Mouse (Mus musculus) neural tube, embryonic 15.5 days (tissue): ENCODE data around the gene Zmat5. TPM values are rescaled to one million over a fixed set of nuclear protein-coding genes. Genes with fewer than 3 reads are reported as not detected.
A peak's percentile ranks its signal among the peaks of the same experiment; 100 is the strongest.

Experiments
- ATAC-seq: fragments of 200-750 bp; cut with Nextera tagmentation; 2 replicates; pipeline ENCODE4 v1.8.0; 2017; ENCODE audit warnings: mild to moderate bottlenecking, moderate TSS enrichment, moderate library complexity; ENCODE audit not compliant: low FRiP score
- H3K27ac ChIP-seq: fragments of 300-500 bp; sonication (generic); replicated peaks from 2 replicates; pipeline ENCODE4 v1.5.1; 2015; ENCODE audit warnings: mild to moderate bottlenecking, inconsistent platforms
- H3K27me3 ChIP-seq: fragments of 300-500 bp; sonication (generic); replicated peaks from 2 replicates; pipeline ENCODE4 v1.6.1; 2015; ENCODE audit warnings: inconsistent platforms
- H3K36me3 ChIP-seq: fragments of 300-500 bp; sonication (generic); 2 replicates; pipeline ENCODE4 v1.6.1; 2015; ENCODE audit warnings: inconsistent platforms
- H3K4me1 ChIP-seq: fragments of 300-500 bp; sonication (generic); 2 replicates; pipeline ENCODE4 v1.6.1; 2015; ENCODE audit warnings: inconsistent platforms
- H3K4me2 ChIP-seq: fragments of 300-500 bp; sonication (generic); 2 replicates; pipeline ENCODE4 v1.6.1; 2015; ENCODE audit warnings: inconsistent platforms, mild to moderate bottlenecking, moderate library complexity
- H3K4me3 ChIP-seq: fragments of 300-500 bp; sonication (generic); replicated peaks from 2 replicates; pipeline ENCODE4 v1.5.1; 2015; ENCODE audit warnings: mild to moderate bottlenecking, inconsistent platforms
- H3K9ac ChIP-seq: fragments of 300-500 bp; sonication (generic); replicated peaks from 2 replicates; pipeline ENCODE4 v1.6.1; 2015; ENCODE audit warnings: mild to moderate bottlenecking, inconsistent platforms
- H3K9me3 ChIP-seq: fragments of 300-500 bp; sonication (generic); replicated peaks from 2 replicates; pipeline ENCODE4 v1.6.1; 2016; ENCODE audit warnings: inconsistent platforms
- WGBS: fragments of 180-500 bp; shearing (Covaris S2); methylation state at CpG from one replicate; pipeline ENCODE4 v1.1.7; 2015; ENCODE audit warnings: mixed read lengths; 5-methylcytosine and 5-hydroxymethylcytosine counted together
- polyA plus RNA-seq: library from polyadenylated mRNA; unstranded; fragments of >200 nt; fragmentation: Nextera tagmentation; extraction: Ambion mirVana; gene quantifications from 2 replicates; pipeline ENCODE4 v1.2.1, GENCODE M21; 2015

The Zmat5 gene
- polyA plus RNA-seq, 1 experiment from 2014 or later = 65.3 TPM

- Histone ChIP-seq H3K4me3 (no peak overlapping the region), H3K36me3 (peaks cover 20% of the 10 kb centered on the region), H3K4me2 (no peak overlapping the region), H3K9ac (no peak overlapping the region), H3K27me3 (no peaks in the 10 kb centered on the region), H3K9me3 (no peaks in the 10 kb centered on the region), H3K27ac (0 out of 2 replicates have a peak overlapping the region, but pooled peaks have one; percentile 37), H3K4me1 (peaks cover 22% of the 10 kb centered on the region)
- no peak for ATAC-seq
- 49% methylated on average over 11 of the region's 11 CpGs for WGBS
These were observed 15.9 kb downstream of the Zmat5 start for GRCm38 (mm10) chr11:4720393-4720792.

DNA sequence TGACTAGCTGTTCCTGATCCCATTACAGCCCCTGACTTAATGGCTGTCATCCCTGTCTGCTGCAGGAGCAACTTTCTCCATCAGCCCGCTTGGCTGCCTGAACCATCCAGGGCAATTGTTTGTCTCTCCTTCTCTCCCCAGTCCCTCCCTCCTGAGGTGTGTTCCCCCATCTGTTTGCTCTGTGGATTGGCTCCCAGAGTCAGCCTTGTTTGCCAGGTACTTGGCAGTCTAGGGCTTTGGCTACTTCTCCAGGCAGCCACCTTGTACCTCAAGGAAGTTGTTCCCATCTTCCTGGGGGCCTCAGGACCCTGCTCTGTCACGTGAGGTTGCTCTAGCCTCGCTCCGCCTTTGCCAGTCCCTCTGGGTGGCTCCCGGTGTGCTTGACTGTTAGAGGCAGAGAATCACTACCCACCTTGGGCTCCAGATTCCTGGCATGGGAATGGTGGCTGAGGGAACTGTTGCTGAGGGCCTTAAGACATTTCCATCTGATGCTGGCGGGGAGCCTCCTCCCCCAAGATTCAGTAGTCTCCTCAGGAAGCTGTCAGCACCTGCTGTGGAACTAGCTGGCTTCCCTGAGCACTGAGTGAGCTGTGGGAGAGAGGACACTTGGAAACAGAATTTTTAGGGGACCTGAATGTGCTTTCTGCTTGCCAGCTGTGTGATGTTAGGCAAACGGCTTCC is 16.6 kb downstream of the Zmat5 start:
- no peaks in the 10 kb centered on the region for H3K9me3 ChIP-seq
- H3K27ac ChIP-seq = peak overlapping the region; percentile 37; the same call in 1 of the 2 replicates
- H3K4me3 ChIP-seq = no peak overlapping the region
- peaks cover 22% of the 10 kb centered on the region for H3K4me1 ChIP-seq
- ATAC-seq = no peak
- no peaks in the 10 kb centered on the region for H3K27me3 ChIP-seq
- H3K4me2 ChIP-seq = no peak overlapping the region
- 41% methylated on average over 7 of the region's 7 CpGs for WGBS
- peaks cover 25% of the 10 kb centered on the region for H3K36me3 ChIP-seq
- no peak overlapping the region for H3K9ac ChIP-seq

DNA sequence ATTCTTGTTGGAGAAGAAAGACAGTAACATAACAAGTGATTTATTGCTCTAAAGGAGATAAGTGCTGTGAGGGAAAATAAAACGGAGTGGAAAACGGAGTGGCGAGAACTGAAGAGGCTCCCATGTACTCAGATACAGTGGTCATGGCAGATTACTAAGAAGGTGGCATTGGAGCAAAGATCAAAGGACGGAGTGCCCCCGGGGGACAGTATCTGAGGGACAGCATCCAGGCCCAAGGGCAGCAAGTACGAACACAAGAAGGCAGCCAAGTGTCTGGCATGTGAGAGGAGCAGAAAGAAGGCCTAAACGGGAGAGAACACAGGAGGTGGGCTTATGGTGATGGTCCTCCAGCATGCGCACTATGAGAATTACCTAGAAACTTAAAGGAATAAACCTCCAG is 17.2 kb downstream of the Zmat5 start:
- no peaks in the 10 kb centered on the region for H3K9me3 ChIP-seq
- ATAC-seq = no peak
- no peak overlapping the region for H3K4me3 ChIP-seq
- H3K4me1 ChIP-seq = peaks cover 22% of the 10 kb centered on the region
- H3K27ac ChIP-seq = no peak overlapping the region
- 70% methylated on average over 8 of the region's 8 CpGs for WGBS
- H3K9ac ChIP-seq = no peak overlapping the region
- no peaks in the 10 kb centered on the region for H3K27me3 ChIP-seq
- no peak overlapping the region for H3K4me2 ChIP-seq
- peaks cover 30% of the 10 kb centered on the region for H3K36me3 ChIP-seq

DNA sequence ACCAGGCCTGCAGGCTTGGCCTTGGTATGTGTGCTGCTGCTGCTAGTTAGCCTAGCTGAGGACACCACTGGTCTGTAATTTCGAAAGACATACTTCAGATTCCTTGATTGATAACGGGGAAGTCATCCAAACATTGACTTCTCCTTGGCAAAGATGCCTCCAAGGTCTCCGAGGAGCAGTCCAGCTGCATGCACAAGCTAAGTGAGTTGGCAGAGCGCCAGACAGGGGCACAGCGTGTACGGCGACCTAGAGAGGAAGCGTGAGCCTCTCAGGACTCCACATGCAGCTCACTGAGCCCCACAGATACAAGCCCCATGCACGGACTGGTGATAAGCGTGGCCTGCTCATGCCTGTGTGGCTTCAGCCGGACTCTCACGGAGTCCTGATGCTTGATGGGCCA is 25.1 kb downstream of the Zmat5 start:
- H3K4me2 ChIP-seq = no peak overlapping the region
- no peak overlapping the region for H3K27ac ChIP-seq
- H3K4me1 ChIP-seq = peaks cover 9% of the 10 kb centered on the region
- 40% methylated on average over 12 of the region's 12 CpGs for WGBS
- no peak overlapping the region for H3K4me3 ChIP-seq
- no peaks in the 10 kb centered on the region for H3K27me3 ChIP-seq
- peaks cover 17% of the 10 kb centered on the region for H3K36me3 ChIP-seq
- no peak overlapping the region for H3K9ac ChIP-seq
- ATAC-seq = no peak
- no peaks in the 10 kb centered on the region for H3K9me3 ChIP-seq

- Histone ChIP-seq H3K27ac (no peak overlapping the region), H3K9me3 (no peaks in the 10 kb centered on the region), H3K36me3 (peaks cover 16% of the 10 kb centered on the region), H3K4me1 (peaks cover 9% of the 10 kb centered on the region), H3K4me2 (no peak overlapping the region), H3K4me3 (no peak overlapping the region), H3K9ac (no peak overlapping the region), H3K27me3 (no peaks in the 10 kb centered on the region)
- ATAC-seq = 0 out of 2 replicates have a peak, but pooled peaks have one; percentile 32
- 85% methylated on average over 6 of the region's 6 CpGs for WGBS
These were observed 25.6 kb downstream of the Zmat5 start for GRCm38 (mm10) chr11:4730096-4730495.

GRCm38 (mm10) chr11:4730913-4731312 is 26.4 kb downstream of the Zmat5 start:
- H3K4me1 ChIP-seq = peaks cover 9% of the 10 kb centered on the region
- no peak overlapping the region for H3K27ac ChIP-seq
- H3K36me3 ChIP-seq = peaks cover 9% of the 10 kb centered on the region
- H3K4me2 ChIP-seq = no peak overlapping the region
- H3K27me3 ChIP-seq = no peaks in the 10 kb centered on the region
- no peak overlapping the region for H3K4me3 ChIP-seq
- ATAC-seq = no peak
- WGBS = 76% methylated on average over 5 of the region's 5 CpGs
- H3K9ac ChIP-seq = no peak overlapping the region
- H3K9me3 ChIP-seq = no peaks in the 10 kb centered on the region

DNA sequence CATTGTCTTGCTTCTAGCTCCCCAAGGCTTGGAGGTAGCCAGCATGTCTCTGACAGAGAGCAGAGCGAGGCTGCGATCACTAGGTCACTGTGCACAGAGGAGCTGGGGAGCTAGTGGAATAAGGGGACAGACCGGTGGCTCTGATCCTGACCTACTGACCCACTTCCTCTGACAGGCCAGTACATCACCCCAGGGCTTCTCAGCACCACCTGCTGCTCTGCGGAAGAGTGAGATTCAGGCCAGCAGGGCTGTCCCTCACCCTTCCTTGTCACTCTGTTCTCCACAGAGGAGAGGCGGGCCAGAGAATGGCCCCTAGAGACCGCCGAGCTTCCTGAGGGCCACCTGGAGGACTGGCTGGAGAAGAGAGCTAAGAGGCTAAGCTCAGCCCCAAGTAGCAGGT is 27.3 kb downstream of the Zmat5 start:
- H3K4me3 ChIP-seq = no peak overlapping the region
- no peak overlapping the region for H3K9ac ChIP-seq
- WGBS = 81% methylated on average over 7 of the region's 7 CpGs
- peaks cover 9% of the 10 kb centered on the region for H3K4me1 ChIP-seq
- no peak overlapping the region for H3K4me2 ChIP-seq
- H3K27me3 ChIP-seq = no peaks in the 10 kb centered on the region
- H3K36me3 ChIP-seq = peaks cover 4% of the 10 kb centered on the region; the same call in 1 of the 2 replicates
- no peak for ATAC-seq
- H3K9me3 ChIP-seq = no peaks in the 10 kb centered on the region
- no peak overlapping the region for H3K27ac ChIP-seq

DNA sequence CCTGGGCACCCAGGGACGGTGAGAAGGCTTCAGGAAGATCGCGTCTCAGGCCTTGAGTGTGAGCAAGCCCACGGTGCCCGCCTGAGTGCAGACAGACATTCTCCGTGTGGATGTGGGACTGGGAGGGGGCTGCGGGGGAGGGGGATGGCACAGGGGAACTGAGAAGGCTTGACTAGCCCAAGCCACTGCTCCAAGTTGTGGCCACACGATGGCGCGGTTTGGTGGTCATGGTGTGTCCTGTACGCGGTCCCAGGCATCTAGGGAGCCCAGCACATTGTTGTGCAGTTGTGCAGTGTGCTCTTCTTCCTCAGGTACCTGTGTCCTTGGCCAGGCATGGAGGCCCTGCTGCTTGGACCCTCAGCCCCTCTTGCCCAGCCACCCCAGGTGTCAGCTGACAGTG is 29.7 kb downstream of the Zmat5 start:
- WGBS = 33% methylated on average over 12 of the region's 12 CpGs
- Histone ChIP-seq H3K27me3 (no peaks in the 10 kb centered on the region), H3K4me3 (no peak overlapping the region), H3K9ac (no peak overlapping the region), H3K27ac (no peak overlapping the region), H3K4me2 (no peak overlapping the region), H3K9me3 (no peaks in the 10 kb centered on the region), H3K36me3 (peaks cover 4% of the 10 kb centered on the region; the same call in 1 of the 2 replicates), H3K4me1 (peaks cover 9% of the 10 kb centered on the region)
- ATAC-seq = no peak; the same call in 1 of the 2 replicates

DNA sequence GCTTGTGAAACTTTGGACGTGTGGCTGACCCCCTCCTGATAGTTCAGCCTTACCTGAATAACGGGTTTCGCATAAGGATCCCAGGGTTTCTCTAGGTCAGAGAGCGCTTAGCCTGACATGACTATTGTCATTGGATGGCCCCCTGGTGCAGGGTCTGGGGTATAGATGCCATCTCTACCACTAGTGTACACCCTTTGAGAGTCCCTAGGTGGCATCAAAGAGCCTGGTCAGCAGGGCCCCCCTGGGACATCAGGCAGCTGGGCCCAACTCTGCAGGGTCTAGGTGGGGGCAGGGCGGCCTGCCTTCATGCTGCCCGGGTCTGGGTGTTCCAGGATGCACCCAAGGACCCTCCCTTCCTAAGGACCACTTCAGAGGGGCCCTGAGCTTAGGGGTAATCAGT is 31.9 kb downstream of the Zmat5 start:
- no peak for ATAC-seq
- Histone ChIP-seq H3K36me3 (peaks cover 4% of the 10 kb centered on the region; the same call in 1 of the 2 replicates), H3K27me3 (no peaks in the 10 kb centered on the region), H3K4me3 (no peak overlapping the region), H3K4me1 (no peaks in the 10 kb centered on the region), H3K4me2 (no peak overlapping the region), H3K27ac (no peak overlapping the region), H3K9ac (no peak overlapping the region), H3K9me3 (no peaks in the 10 kb centered on the region)
- WGBS = 46% methylated on average over 6 of the region's 6 CpGs

GRCm38 (mm10) chr11:4737682-4738081 is 33.2 kb downstream of the Zmat5 start:
- H3K36me3 ChIP-seq = no peaks in the 10 kb centered on the region
- 53% methylated on average over 10 of the region's 10 CpGs for WGBS
- no peak overlapping the region for H3K4me3 ChIP-seq
- H3K27ac ChIP-seq = no peak overlapping the region
- H3K9me3 ChIP-seq = no peaks in the 10 kb centered on the region
- H3K27me3 ChIP-seq = peaks cover 5% of the 10 kb centered on the region; the same call in 1 of the 2 replicates
- no peak for ATAC-seq
- no peak overlapping the region for H3K4me2 ChIP-seq
- no peaks in the 10 kb centered on the region for H3K4me1 ChIP-seq
- H3K9ac ChIP-seq = no peak overlapping the region

DNA sequence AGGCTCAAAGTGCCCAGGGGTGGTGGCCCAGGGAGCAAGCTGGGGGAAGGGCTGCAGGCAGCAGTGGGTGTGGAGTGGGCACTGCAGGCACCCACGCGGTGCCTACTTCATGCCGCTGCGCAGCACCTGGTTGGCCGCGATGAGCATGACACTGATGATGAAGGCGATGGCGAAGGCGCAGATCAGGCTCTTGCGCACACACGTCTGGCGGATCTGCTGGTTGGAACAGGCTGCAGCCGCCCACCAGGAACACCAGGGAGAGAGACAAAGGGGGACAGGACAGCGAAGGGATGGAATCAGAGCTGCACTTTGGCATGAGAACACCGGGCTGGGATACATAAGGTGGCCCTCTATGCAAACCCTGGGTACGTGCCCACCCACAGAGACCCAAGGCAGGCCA is 34.2 kb downstream of the Zmat5 start:
- ATAC-seq = no peak
- no peak overlapping the region for H3K4me3 ChIP-seq
- H3K36me3 ChIP-seq = no peaks in the 10 kb centered on the region
- no peak overlapping the region for H3K4me2 ChIP-seq
- no peaks in the 10 kb centered on the region for H3K9me3 ChIP-seq
- H3K4me1 ChIP-seq = no peaks in the 10 kb centered on the region
- H3K27ac ChIP-seq = no peak overlapping the region
- no peak overlapping the region for H3K9ac ChIP-seq
- H3K27me3 ChIP-seq = peaks cover 11% of the 10 kb centered on the region; the same call in 1 of the 2 replicates
- 95% methylated on average over 16 of the region's 16 CpGs for WGBS

DNA sequence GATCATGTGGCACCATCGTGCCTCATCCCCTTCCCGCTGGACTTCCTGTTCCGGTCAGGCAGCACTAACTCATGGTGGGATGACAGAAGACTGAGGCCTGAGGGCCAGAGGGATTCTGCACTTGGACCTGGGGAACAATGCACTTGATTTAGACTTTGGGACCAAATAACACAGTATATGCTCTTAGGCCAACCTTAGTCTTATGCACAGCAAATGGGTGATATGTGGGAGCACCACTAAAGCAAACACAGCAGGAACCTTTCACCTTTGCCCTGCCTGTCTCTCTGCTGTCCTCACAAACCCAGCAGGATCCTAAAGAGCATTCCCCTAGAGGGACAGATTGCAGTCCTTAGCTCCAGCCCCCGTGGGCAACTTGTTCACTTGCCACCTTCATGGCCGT is 36.3 kb downstream of the Zmat5 start:
- Histone ChIP-seq H3K9ac (no peak overlapping the region), H3K36me3 (no peaks in the 10 kb centered on the region), H3K4me3 (no peak overlapping the region), H3K4me2 (no peak overlapping the region), H3K27me3 (peaks cover 31% of the 10 kb centered on the region), H3K27ac (no peak overlapping the region), H3K4me1 (peaks cover 8% of the 10 kb centered on the region), H3K9me3 (no peaks in the 10 kb centered on the region)
- ATAC-seq = no peak
- 58% methylated on average over 5 of the region's 5 CpGs for WGBS
